Mouse (Mus musculus): Measurements from ENCODE around the gene Poglut1.

Poglut1 gene

DNA sequence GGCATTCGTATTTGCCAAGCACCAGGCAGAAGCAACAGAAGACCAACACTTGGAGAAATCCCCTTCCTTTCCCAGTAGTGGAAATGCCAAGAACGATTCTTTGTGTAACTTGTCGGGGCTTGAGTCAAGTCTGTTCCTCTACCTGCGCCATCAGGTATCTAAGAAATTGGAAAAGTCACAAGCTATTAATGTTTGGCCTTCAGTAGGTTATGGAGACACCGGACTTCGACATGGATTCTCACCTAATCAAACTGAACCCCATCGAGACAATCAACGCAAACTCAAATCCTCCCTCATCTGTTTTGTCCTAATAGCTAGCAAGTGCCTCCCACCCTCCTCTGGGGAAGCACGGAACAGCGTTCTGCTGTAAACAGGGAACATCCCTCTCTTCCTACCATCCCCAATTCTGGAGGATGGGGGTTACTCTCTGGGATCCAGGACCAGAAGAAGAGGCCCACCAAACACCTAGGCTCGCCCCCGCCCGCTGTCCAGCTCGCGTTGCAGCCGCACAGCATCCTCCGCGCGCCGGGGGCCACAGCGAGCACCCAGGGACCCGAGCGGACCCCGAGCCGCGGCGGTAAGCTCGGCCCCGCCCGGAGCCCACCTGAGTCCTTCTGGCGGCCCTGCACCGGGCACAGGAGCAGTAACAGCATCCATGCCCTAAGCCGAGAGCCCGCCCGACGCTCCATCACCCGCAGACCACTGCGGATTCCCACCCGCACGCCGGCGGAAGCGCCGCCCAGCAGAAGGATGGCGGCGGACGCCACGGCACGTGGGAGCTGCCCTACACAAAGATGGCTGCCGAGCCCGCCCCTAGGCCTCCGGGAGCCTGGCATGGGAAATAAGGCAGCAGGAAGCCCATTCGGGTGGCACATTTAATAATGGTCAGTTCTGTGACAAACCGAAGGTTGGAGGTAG lies at the start of gene Poglut1:
Poglut1 (minus strand) TSS at position 780 of the 918 bp plus-strand sequence.
- in situ Hi-C loops (cut with MboI) = no loop called here

DNA sequence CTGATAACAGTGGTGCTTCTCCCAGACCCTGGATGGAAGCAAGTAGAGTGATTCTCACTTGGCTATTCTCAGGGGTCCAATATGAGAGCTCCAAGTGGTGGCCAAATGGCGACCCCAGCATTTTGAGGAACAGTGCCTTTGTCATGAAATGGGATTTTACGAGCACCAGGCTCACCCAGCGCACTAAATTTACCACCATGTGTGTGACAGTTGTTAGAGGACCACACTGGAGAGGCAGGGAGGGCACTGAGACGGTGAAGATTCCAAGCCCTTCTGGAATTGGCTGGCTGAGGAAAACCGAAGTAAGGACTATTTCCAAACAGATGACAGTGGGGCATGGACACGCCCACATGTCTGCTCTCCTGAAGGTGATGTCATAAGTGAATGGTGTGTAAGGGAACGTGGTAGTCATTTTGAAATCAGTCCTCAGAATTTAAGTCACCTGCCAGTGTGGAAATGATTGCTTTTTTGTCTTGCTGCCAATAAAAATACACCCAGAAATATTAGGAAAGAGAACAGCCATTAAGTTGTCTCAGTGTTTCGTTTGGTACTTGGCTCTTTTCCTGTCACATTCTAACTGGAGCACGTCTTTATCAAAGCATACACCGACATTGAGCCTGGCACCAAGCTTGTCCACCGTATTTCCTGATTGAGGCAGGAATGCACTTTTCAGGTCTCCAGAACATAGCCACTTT lies 49.1 kb upstream of the Poglut1 start:
- in situ Hi-C loops (cut with MboI) = no loop called here

GRCm38 (mm10) chr16:38596651-38597050 lies 46.6 kb upstream of the Poglut1 start:
- in situ Hi-C loops (cut with MboI) = no loop called here

- in situ Hi-C loops (cut with MboI) = no loop called here
Measured at GRCm38 (mm10) chr16:38596099-38596498, 46.0 kb upstream of the Poglut1 start.

DNA sequence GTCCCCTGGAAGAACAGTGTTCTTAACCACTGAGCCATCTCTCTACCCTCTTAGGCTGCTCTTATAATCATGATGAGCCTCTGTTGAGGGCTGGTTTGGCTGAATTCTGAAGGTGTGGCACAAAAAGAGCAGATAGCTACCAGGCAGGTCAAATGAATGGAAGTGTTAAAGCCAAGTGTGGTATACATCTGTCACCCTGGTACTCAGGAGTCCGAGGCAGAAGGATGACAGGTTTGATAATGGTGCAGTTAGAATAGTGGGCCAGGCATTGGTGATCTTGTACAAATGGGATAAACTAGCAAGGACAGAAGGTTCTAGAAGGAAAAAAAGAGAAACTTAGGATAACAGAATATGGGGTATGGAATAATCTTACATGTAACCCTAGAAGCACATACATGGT lies 44.4 kb upstream of the Poglut1 start:
- in situ Hi-C loops (cut with MboI) = no loop called here

- in situ Hi-C loops (cut with MboI) = no loop called here
Measured at GRCm38 (mm10) chr16:38592946-38593345, 42.9 kb upstream of the Poglut1 start.

DNA sequence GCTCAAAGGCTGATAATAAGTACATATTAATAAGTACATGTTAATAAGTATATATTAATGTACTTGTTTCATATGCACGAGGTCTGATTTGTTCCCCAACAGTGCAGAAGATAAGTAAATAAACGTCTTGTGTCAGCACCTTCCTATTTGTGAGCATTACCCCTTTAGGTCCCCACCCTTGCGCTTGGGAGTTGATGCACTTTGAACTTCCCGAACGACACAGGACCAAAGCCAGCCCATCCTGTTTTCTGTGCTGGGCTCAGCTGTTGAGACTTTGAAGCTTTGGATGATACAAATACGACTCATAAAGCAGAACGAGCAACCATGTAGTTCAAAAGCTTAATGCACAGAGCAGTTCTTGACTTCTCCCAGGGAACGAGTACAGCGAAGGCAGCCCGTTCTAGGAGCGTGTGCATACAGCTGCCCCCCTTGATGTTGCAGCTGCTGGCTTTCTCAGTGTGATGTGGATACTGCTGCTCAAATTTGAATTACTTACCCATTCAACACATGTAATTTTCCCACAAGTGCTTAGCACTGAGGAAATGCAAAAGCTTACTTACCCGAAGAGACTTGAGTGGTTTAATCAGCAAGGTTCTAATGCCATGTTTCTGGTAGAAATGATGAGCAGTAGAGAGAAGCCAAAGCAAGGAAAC lies 42.1 kb upstream of the Poglut1 start:
- in situ Hi-C loops (cut with MboI) = no loop called here

- in situ Hi-C loops (cut with MboI) = no loop called here
Measured at GRCm38 (mm10) chr16:38591506-38591905, 41.4 kb upstream of the Poglut1 start.

DNA sequence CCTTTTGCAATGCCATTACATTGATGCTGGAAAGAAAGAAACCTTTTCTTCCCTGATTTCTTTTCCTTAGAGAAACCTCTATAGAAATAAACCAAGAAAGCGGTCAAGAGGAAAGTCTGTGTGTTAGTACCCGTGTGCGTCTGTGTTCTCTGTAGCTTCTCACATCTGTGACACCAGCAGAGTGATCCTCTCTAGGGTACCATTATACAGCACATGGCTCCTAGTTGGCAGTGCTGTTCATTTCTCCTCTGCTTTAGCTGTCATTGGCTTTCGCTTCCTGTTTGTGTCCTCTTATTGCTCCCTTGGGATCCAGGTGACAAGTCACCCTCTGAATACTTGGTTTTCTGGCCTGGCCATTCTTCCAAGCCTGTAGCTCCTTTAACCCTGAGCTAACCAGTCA lies 37.5 kb upstream of the Poglut1 start:
- in situ Hi-C loops (cut with MboI) = no loop called here

- in situ Hi-C loops (cut with MboI) = no loop called here
Measured at GRCm38 (mm10) chr16:38587163-38587562, 37.1 kb upstream of the Poglut1 start.

GRCm38 (mm10) chr16:38585186-38585585 lies 35.1 kb upstream of the Poglut1 start:
- in situ Hi-C loops (cut with MboI) = no loop called here

GRCm38 (mm10) chr16:38584761-38585160 lies 34.7 kb upstream of the Poglut1 start:
- in situ Hi-C loops (cut with MboI) = no loop called here

- in situ Hi-C loops (cut with MboI) = no loop called here
Measured at GRCm38 (mm10) chr16:38571481-38571880, 21.4 kb upstream of the Poglut1 start.

DNA sequence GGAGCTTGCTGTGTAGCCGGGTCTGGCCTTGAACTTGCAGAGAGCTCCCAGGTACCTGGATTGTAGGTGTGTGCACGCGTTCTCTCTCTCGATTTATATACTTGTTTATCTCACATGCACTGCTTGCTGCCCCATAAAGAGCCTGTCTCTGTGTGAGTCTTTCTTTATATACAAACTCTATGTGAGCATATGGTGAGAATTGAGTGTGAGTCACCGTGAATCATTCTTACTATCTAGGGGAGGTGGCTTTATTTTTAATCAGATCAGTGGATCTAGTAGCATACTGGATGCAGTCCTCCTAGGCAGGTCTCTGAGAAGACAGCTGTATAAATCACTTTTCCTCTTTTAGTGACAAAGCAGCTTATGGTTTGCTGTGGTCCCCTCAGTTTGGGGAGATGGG lies 18.1 kb upstream of the Poglut1 start:
- in situ Hi-C loops (cut with MboI) = no loop called here

DNA sequence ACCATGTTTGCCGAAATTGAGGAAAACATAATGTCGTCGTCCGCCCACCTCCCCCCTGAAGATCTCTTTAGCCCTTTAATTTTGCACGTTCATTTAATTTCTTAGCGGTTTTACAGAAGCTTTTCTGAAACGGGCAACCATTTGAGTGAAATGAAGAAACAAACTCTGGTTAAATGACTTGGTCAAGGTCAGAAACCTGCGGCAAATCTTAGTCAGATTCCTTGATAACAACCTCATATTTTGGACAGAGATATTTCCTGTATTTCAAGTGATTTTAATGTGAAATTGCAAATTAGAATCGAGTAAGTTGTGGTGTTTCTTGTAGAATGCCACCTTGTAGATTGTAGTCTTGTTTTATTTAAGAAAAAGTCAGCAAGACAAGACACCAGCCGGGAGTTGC lies 13.5 kb upstream of the Poglut1 start:
- in situ Hi-C loops (cut with MboI) = no loop called here

DNA sequence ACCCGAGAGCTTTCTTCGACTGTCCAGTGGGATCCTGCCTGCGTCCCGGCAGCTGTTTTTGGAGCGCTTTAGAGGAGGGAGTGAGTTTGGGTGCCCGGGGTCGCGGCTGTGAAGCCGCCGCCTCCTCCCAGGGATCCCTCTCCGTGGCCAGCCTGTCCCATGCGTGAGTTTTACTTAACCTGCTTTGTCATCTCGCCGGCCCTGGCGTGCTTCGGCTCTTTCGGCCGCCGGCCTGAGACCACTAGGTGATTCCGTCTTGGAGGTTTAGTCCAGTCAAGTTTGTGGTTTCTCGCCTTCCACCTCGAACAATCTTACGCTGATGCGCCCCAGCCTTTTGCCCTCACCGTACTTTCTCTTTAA lies 12.9 kb upstream of the Poglut1 start:
- in situ Hi-C loops (cut with MboI) = no loop called here

DNA sequence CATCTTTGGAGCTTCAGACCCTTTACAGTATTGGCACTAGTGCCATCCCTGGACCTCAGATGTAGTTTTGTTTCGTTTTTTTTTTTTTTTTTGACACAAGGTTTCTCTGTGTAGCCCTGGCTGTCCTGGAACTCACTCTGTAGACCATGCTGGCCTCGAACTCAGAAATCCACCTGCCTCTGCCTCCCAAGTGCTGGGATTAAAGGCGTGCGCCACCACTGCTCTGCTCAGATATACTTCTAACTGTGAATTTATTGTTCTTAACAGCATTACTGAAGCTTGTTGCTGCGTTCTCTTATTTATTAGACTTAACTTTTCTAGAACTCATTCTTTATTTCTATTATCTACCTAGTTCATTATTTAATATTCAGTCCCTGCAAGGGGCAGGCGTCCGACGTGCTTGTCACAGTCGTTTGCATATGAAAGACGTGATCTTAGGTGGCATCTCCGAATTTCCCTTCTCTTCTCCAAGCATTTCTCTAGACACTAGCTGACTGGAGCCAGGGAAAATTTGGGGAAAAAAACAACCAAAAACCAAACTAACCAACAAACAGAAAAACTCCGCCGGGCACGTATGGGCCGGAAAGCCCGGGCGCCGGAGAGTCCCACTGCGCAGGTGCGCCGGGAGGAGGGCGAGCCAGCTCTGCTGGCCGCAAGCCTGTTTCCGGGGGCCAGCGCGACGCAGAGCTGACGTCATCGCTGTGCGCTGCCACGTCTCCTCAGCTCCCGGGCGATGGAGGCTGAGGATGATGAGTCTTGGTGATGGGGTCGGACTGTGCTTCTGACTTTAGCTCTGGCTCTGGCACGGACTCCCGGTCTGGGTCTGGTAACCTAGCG lies 12.3 kb upstream of the Poglut1 start:
- in situ Hi-C loops (cut with MboI) = no loop called here

DNA sequence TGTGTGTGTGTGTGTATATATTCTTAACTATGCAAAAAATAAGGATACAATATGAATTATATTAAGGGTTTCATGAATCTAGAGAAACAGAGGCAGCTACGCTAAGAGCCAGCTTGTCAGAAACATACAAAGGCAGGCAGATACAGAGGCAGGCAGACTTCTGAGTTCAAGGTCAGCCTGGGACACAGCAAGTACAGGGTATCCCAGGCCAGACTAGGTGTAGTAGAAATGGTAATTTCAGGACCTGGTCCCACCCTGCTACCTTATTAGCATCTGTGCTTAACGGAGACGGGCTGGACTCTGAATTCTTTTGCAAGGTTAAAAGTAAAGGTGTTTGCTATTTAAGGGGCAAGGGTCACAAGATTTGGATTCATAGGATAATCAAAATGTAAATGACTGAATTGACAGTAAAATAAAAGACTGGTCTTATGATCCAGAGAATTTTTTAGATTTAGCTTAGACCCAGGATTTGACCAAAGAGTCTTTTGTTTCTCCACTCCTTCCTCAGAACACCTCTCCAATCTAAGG lies 8.2 kb upstream of the Poglut1 start, which contains the start of gene Tmem39a:
Tmem39a (plus strand) TSS at position 478 of the 528 bp plus-strand sequence.
- in situ Hi-C loops (cut with MboI) = no loop called here

GRCm38 (mm10) chr16:38555988-38556387 lies 5.9 kb upstream of the Poglut1 start:
- in situ Hi-C loops (cut with MboI) = no loop called here

- in situ Hi-C loops (cut with MboI) = no loop called here
Measured at GRCm38 (mm10) chr16:38548000-38548399, 2.1 kb downstream of the Poglut1 start.

- in situ Hi-C loops (cut with MboI) = no loop called here
Measured at GRCm38 (mm10) chr16:38538716-38539380, 11.2 kb downstream of the Poglut1 start.
